Mouse (Mus musculus): ENCODE results near the gene Zfp398.

Gene Zfp398

DNA sequence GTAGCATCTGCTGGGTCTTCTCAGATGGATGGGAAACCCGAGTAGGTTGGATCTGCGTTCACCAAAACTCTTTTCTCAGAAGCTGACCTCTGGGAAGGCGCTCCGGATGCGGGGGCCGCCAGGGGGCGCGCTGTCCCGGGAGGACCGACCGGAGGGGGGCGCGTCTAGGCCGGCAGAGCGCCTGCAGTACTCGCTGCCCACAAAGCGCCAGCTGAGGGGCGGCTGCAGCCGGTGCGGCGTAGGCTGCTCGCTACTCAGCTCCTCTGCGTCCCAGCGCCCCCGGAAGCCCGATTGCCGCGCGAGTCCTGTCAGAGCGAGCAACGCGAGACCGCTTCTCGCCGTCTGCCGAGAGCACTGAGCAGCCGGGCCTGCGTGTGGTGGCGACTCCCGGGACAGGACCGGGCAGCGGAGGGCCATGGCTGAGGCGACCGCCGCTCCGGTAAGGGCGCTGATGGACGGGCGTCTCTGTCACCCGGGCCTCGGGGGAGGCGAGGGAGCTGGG is at the start of gene Zfp398:
Zfp398 (plus strand) TSS at position 180 of the 502 bp plus-strand sequence.
- peak; percentile 95 for DNase-seq (ENCODE audit: low read depth, low spot score)

DNA sequence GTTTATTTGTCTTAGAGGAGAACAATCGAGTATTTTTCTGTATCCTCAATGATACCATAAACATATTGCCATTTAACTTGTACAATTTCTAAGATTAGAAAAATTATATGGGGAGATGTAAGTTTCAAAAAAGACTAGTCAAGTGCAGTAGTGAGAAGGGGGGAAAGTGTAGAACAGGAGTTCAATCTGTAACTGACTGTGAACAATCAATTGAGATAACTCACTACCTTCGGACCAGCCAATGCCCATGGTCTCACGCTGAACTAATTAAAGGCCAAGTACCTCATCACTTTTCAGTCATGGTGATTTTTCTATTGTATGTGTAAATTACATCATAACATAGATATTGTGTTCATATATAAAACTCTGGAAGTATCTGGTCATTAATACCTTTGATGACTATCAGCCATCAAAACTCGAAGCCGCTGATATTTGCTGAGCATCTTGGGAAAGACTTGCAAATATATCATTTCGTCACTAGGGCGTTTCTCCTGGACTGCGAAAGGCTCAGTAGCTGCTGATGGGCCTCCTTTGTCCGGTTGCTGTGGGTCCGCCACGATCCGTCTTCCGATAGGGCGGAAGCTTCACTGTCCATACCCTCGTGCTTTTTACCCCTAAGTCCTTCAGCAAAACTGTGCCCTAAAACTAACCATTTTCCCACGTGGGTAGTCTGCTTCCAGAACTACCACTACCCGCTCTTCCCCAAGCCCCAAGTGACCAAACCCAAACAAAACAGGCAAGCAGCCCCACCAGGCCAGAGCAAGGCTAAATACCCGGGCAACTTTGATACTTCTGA is 47.3 kb upstream of the Zfp398 start:
- peak; percentile 94 for DNase-seq (ENCODE audit: low read depth, low spot score)

DNA sequence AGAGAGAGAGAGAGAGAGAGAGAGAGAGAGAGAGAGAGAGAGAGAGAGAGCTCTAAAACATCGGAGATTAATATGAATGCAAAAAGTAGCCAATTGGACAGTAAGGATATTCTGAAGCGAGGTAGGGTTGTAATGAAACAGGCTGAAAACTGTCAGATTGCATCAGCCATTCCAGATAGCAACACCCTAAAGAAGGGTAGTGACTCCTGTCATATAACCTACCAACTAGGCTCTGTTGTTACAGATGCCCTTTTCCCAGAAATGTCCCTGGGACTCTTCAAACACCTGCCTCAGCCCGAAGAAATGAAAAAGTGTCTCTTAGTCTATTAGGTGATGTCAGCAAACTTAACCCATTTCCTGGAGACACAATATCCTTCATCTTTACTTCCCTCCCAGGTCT is 46.6 kb upstream of the Zfp398 start:
- no peak for DNase-seq (ENCODE audit: low read depth, low spot score)

DNA sequence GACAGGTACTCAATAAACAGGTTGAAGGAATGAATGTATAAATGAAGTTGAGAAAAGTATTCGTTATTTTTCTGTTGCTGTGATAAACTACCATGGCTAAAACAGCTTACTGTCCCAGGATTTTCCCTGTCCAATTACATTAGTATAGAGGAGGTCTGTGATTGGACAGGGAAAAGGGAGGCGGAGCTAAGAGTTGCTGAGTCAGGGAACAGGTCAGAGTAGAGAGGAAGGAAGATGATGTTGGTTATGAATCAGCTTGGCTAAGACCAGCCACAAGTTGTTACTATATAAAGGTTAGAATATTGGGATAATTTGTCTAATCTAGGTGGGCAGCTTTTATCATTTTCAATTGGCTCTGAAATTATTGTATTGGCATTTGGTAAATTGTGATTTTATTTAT is 44.7 kb upstream of the Zfp398 start:
- no peak for DNase-seq (ENCODE audit: low read depth, low spot score)

DNA sequence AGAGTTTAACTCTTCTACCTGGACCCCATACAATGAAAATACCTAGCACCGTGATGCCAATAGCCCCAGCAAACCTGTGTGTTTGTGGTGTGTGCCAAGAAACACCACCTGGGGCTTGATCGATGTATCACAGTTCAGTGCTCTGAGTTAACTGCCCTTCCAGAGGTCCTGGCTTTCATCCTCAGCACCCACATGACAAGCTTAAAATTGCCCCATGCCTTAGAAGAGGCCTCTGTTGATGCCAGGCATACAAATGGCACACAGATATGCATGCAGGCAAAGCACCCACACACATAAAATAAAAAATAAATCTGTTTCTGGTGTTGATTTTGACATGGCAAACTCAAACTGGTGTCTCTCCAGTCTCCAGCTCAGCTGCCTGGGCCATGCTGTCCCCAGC is 42.9 kb upstream of the Zfp398 start:
- no peak for DNase-seq (ENCODE audit: low read depth, low spot score)

DNA sequence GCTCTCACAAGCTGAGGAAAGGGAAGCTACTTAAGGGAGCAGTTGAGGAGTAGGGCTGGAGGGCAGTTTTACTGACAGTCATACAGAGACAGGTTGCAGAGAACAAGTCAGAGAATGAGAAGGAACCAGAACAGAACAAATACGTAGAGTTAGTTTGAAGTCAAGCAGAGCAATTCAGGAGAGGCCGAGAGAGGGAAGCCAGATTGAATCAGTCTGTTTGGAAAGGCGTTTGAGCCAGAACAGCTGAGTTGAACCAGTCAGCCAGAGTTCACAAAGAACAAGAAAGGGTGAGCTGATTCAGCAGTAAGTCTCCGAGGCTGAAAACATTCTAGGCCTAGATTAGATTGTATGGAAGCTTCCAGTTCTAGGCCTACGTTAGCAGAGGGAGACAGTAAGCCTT is 42.2 kb upstream of the Zfp398 start:
- DNase-seq (ENCODE audit: low read depth, low spot score): no peak

DNA sequence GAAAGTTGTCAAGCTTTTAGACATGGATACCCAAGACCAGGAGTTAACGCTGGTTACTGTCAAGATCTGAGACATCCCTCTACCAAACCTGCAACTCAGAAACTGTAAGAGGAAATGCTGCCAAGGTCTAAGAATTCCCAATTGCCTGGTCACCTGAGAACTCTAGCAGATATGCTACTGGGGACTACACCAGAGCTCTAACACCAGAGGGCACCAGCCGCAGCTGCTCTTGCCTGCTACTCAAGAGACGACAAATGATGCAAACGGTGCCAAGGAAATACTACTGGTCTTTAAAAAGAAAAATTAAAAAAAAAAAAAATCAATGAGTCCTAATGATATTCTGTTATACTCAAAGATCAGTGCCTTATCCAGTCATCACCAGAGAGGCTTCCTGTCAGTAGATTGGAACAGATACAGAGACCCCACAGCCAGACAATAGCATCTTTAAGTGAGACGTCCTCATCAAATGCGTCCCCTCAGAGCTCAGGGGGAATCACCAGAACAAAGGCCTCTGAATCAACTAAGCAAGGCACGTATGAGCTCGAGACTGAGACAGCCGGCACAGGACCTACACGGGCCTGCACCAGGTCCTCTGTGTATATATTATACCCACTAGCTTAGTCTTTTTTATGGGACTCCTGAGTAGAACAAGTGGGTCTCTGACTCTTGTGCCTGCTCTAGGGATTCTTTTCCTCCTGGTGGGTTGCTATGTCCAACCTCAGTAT is 41.2 kb upstream of the Zfp398 start:
- DNase-seq (ENCODE audit: low read depth, low spot score): no peak

DNA sequence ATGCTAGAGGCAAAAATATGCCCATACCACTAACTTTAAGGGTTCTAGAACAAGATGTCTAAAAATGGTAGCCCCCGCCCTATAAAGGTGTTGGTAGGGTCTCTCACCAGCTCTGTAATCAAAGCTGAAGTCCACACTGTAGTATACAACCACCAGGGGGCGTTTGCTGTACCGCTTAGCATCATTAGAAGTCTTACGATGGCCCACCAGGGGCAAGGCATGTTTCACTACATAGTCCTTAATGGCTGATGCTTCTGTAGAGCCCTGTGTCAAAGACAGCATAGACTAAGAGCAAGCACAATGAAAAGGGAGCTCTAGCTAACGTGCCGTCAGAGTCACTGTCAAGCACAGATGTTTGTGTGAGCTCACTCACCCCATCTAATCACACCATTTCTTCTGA is 36.4 kb upstream of the Zfp398 start:
- peak; percentile 82 for DNase-seq (ENCODE audit: low read depth, low spot score)

DNA sequence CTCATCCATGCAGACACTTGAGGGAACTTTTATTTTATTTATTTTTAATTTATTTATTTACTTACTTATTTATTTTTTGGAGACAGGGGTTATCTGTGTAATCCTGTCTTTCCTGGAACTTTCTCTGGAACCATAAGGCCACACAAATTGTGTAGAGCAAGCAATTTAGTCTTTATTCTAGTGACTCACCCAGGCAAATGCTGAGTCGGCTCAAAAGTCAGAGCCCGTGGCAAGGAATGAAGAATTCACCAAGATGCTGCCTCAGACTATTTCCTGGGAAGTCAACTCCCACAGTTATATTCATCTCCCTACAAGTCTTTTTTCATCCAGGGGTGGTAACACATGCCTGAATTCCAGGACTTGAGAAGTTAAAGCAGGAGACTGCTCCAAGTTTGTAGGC is 29.9 kb upstream of the Zfp398 start:
- DNase-seq (ENCODE audit: low read depth, low spot score): no peak

DNA sequence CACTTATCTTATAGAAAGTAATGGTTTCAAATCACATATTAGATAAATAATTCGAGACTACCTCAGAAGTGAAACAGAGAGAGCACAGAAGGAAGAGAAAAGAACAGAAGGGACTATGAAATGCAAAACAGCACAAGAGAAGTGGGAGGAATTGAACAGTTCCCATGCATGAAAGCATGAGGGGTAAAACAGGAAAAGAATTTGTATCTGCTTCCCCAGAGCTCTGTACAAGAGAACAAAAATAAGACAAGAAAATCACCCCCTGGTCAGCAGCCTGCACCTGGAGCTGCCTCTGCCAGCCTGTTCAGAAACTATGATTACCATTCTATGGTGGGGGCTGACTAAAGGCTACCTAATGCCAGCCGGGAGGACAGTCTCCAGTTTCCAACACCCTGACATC is 28.0 kb upstream of the Zfp398 start:
- DNase-seq (ENCODE audit: low read depth, low spot score): no peak

DNA sequence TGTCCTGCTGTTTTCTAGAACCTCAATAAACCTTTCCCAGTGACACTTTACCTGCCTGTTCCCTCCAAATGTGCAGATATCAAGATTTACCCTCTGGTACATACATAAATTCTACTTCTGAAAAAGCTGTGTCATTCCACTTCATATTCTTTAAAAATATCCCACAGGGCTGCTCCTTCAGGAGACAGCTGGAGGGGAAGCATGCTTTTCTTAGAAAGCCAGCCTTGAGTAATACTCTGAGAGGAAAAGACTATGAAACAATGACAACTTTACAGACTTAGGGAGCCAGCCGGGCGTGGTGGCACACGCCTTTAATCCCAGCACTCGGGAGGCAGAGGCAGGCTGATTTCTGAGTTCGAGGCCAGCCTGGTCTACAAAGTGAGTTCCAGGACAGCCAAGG is 26.9 kb upstream of the Zfp398 start:
- no peak for DNase-seq (ENCODE audit: low read depth, low spot score)

DNA sequence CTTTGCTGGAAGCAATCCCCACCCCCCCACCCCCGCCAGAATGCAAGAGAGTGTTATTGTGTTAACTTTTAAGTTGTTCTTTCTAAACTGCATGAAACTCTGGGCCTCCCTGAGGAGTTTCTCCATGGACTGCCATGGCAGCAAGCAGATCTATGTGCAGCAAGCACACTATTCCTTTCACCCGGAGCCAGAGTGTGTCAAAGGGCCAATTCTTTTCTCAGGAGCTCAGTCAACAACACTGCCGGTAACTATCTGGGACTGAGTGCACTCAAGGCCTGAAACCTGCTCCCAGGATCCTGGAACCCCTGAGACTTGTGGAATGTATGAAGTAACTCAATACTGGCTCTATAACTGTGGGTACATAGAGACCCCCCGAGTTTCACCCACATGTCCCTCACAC is 26.4 kb upstream of the Zfp398 start:
- DNase-seq (ENCODE audit: low read depth, low spot score): no peak

DNA sequence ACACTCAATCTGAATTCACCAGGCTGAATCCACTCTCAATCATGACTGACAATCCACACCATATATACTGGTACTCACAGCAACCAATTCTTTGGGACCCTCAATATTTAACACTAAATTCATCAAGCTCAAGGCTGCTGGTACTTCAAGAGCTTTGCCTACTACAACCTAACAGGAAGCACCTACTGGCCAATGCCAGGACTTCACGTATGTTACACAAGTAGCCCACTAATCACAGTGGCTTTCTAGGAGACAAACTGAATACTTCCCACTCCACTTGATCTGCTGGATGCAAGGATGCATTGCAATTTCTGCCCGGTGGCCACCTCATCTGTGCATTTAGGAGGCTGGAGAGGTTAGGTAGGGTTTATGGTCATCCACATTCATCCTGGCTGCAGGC is 25.3 kb upstream of the Zfp398 start:
- DNase-seq (ENCODE audit: low read depth, low spot score): no peak

DNA sequence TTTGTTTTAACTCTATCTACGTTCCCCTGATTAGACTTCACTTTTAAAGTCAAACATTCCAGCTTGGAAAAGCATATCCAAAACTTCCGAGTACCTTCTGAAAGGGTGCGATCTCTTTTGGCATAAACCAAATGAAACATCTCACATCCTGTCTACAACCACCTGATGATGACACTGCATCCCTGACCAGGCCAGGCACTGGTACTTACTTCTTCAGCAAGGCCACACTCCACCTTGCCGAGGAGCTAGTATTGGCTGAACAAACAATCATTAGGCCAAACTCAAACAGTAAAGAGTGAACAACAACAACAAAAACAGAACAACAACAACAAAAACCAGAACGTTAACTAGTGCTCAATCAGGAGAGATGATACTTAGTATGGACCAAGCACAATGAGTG is 24.1 kb upstream of the Zfp398 start:
- no peak for DNase-seq (ENCODE audit: low read depth, low spot score)

DNA sequence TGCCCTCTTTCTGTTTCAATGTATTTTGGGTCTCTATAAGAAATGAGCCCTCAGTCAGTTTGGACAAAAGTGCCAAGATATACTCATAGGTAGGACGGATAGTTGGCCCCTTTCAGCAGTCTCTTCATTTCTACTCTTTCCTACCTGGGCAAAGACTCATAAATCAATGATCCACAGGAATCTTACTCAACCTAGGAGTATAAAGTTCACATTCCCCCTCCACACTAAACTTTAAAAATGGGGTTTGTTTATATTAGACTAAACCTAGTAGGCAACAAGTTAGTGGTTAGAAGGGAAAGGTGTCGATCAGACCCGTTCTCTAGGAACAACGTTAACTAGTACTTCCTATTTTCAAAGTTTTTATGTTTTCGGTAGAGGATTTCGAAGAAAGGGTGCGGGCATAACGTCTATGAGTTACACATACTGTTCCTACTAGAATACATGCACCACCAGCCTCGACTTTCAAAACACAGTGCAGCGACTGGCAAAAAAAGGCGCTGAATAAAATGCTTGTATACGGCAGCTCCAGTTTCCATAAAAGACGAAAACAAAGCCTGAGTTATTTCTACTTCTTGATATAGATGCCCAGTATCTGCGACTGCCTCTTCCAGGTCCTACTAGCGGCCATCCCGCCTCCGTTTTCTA is 23.1 kb upstream of the Zfp398 start:
- no peak for DNase-seq (ENCODE audit: low read depth, low spot score)

DNA sequence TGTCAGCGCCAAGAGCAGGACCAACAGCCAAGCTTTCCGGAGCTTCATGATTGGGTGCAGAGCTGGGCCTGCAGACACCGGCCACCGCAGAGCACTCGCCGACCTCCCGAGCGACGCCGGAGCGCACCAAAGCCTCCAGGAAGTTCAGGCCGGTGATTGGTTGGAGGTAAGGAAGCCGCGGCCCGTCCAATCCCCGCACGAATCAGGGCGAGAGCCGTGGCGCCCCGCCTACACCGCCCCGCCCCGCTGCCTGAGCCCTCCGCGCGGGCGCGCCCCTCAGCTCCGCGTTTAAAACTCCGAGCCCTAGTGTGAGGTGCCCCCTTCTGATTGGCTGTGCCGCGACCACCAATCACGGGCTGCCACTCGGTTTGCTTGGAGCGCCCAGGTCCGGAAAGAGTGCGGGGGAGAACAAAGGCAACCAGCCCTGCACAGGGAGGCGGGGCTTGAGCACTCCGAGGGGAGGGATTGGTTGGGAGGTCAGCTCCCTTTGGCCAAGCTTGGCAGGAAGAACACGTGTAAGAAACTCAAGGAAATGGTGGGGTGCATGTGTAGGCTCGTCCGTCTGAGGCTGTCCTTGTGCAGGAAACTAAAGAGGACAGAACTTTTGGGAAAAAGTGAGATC is 22.1 kb upstream of the Zfp398 start, which contains the start of gene Pdia4:
Pdia4 (minus strand) TSS at position 174 of the 622 bp plus-strand sequence.
- DNase-seq (ENCODE audit: low read depth, low spot score): peak; percentile 99

DNA sequence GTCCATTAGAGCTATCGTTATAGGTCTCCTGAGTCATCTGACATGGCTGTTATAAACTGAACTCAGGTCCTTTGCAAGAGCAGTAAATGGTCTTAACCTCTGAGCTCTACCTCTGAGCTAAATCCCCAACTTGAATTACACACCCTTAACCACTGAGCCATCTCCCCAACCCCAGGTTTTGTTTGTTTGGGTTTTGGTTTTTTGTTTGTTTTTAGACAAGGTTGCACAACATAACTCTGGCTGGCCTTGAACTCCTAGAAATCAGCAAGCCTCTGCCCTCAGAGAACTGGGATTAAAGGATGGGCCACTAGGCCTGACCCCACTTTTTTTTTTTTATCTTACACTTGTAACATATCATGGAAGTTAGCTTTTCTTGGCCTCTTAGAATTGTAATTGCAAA is 19.3 kb upstream of the Zfp398 start:
- DNase-seq (ENCODE audit: low read depth, low spot score): no peak

DNA sequence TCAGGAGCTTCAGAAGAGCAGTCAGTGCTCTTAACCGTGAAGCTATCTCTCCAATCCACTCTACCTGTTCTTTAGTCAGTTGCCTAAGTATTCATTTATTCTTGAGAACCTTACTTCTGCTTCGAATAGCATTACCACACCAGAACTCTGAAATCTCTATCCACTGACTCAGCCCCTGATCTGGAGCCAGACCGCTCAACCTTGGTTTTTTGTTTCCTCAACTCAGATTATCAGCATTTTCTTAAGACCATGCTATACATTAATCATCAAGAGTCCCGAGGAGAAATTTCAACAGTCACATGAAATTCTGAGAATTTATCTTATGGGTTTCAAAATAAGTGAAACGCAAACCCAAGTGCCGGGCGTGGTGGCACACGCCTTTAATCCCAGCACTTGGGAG is 16.7 kb upstream of the Zfp398 start:
- no peak for DNase-seq (ENCODE audit: low read depth, low spot score)

DNA sequence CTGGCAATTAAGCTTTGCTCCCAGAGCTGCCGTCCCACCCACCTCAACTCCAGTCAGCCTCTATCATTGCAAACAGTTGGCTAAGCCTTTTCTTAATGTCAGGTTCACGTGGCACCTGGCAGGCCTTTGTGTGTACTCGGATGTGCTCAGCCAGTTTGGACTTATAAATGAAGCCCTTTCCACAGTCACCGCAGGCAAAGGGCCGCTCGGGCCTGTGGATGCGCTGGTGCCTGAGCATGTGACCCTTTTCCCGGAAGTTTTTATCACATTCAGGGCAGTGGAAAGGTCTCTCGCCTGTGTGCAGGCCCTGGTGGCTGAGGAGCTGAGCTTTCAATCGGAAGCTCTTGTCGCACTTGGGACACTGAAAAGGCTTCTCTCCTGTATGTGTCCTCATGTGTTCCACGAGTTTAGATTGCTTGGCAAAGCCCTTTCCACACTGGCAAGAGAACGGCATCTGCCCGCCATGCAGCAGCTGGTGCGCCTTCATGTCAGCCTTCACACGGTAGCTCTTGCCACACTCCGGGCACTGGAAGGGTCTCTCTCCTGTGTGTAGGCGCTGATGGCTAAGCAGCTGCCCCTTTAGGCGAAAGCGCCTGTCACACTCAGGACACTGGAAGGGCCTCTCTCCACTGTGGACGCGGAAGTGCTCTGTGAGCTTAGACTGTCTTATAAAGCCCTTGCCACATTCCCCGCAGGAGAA is 15.7 kb upstream of the Zfp398 start:
- no peak for DNase-seq (ENCODE audit: low read depth, low spot score)

DNA sequence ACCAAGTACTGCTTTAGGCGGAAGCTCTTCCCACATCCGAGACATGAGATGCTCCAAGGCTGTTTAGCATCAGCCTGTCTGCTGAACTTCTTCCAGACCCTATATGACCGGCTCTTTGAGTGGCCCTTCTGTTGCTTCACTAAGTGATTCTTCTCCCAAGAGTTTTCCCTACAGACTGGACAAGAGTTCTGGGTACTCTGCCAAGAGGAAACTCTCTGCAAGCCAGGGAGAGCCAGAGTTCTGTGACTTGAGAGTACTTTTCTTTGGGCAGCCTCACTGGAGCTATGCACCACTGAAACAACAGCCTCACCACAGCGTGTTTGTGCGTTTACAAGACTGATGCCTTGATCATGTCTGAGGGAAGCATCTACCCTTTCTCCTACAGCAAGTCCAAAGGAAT is 14.2 kb upstream of the Zfp398 start:
- DNase-seq (ENCODE audit: low read depth, low spot score): no peak

DNA sequence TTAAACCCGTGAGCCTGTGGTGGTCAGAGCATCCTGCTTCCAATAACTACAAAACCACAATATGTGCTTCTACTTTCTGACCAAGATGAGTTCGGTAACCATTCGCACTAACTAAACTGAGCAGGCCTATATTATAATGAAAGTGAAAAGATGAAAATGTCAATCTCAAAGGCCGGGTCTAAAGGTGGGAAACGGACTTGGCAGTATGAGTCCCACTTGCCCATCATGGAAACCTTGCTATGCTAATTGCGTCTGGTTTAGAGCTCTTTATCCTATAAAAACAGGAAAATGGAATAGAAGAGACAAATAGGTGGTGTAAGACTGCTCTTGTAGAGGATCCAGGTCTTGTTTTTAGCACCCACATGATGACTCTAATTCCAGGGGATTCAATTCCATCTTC is 13.7 kb upstream of the Zfp398 start:
- no peak for DNase-seq (ENCODE audit: low read depth, low spot score)

All from mesoderm, embryonic 11.5 days (tissue).